Mouse (Mus musculus): ENCODE measurements at regions not wholly inside any gene's neighbourhood (a gene's known extent, or its start where the extent isn't known, plus 50 kb on each side); places are given as distances from the start of the nearest gene placed in this dataset.

DNA sequence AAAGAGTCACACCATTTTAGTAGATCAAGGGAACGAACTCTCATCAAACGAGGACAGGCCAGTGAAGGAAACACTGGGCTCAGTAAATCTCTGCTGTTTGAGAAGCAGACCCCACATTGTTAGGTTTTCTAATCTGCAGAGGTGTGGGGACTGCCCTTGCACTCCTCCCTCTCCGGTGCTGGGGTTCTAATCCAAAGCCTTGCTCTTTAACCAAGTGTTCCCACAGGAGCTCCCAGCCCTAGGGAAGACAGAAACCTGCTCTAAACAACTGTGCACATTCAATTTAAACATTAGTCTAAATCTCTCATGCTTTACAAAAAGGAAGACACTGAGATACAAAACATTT, 108.1 kb upstream of the Acvr2a start:
- ATAC-seq (replicated peaks; ENCODE audit: low FRiP score, low TSS enrichment, low read depth): no peak
- H3K27ac ChIP-seq (ENCODE audit: low read depth): peak overlapping the region; percentile 57; the same call in 1 of the 2 replicates
- no peak overlapping the region for H3K4me2 ChIP-seq (ENCODE audit: low read length)

GRCm38 (mm10) chr2:48706188-48706587, 107.7 kb upstream of the Acvr2a start:
- DNase-seq (ENCODE audit: low spot score) (no peak), ATAC-seq (replicated peaks; ENCODE audit: low FRiP score, low TSS enrichment, low read depth) (no peak)
- Histone ChIP-seq H3K27me3 (replicated peaks; ENCODE audit: control insufficient read depth, insufficient read depth, low read length) (no peaks in the 10 kb centered on the region), H3K36me3 (ENCODE audit: control insufficient read depth, insufficient read depth, low read length) (no peaks in the 10 kb centered on the region), H3K9ac (ENCODE audit: low read length) (no peak overlapping the region), H3K4me2 (ENCODE audit: low read length) (no peak overlapping the region), H3K4me1 (replicated peaks; ENCODE audit: control insufficient read depth, insufficient read depth, low read length) (0 out of 2 replicates have a peak, but pooled peaks cover 2% of the 10 kb centered on the region), H3K9me3 (ENCODE audit: control insufficient read depth, low read length) (no peaks in the 10 kb centered on the region), H3K27ac (ENCODE audit: low read depth) (no peak overlapping the region), H3K4me3 (ENCODE audit: low read depth, low read length) (no peak overlapping the region)
- WGBS: 28% methylated on average over 5 of the region's 5 CpGs

More for the DNA sequence above, 108.1 kb upstream of the Acvr2a start:
- 31% methylated on average over 3 of the region's 3 CpGs for WGBS
- Histone ChIP-seq H3K9me3 (ENCODE audit: control insufficient read depth, low read length) (no peaks in the 10 kb centered on the region), H3K27me3 (replicated peaks; ENCODE audit: control insufficient read depth, insufficient read depth, low read length) (no peaks in the 10 kb centered on the region), H3K4me3 (ENCODE audit: low read depth, low read length) (no peak overlapping the region), H3K4me1 (replicated peaks; ENCODE audit: control insufficient read depth, insufficient read depth, low read length) (0 out of 2 replicates have a peak, but pooled peaks cover 3% of the 10 kb centered on the region), H3K9ac (ENCODE audit: low read length) (no peak overlapping the region), H3K36me3 (ENCODE audit: control insufficient read depth, insufficient read depth, low read length) (no peaks in the 10 kb centered on the region)
- no peak for DNase-seq (ENCODE audit: low spot score)

DNA sequence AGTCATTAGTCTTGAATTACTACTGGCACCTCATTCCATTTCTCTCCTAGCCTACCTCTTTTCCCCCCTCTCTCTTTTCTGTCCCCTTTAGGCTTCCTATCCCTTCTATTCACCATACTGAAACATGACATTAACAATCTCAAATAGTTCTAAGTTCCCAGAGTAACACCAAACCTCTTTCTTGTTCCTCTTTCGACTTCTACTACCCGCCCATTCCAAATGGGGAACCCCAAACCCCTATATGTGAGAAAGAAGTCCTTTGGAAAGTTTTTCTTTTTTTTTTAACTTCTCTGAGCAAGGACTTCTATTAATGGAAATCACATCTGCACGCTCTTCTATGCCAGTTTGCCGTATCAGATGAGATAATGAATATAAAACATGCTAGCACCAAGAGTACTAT, 97.7 kb upstream of the Acvr2a start:
- H3K27me3 ChIP-seq (replicated peaks; ENCODE audit: control insufficient read depth, insufficient read depth, low read length): no peaks in the 10 kb centered on the region
- no peaks in the 10 kb centered on the region for H3K36me3 ChIP-seq (ENCODE audit: control insufficient read depth, insufficient read depth, low read length)
- ATAC-seq (replicated peaks; ENCODE audit: low FRiP score, low TSS enrichment, low read depth) (no peak), DNase-seq (ENCODE audit: low spot score) (no peak)
- no peaks in the 10 kb centered on the region for H3K9me3 ChIP-seq (ENCODE audit: control insufficient read depth, low read length)
- H3K27ac ChIP-seq (ENCODE audit: low read depth): no peak overlapping the region
- H3K4me3 ChIP-seq (ENCODE audit: low read depth, low read length): no peak overlapping the region
- no peaks in the 10 kb centered on the region for H3K4me1 ChIP-seq (replicated peaks; ENCODE audit: control insufficient read depth, insufficient read depth, low read length)
- WGBS: 94% methylated on average over 4 of the region's 4 CpGs
- H3K9ac ChIP-seq (ENCODE audit: low read length): no peak overlapping the region
- no peak overlapping the region for H3K4me2 ChIP-seq (ENCODE audit: low read length)

DNA sequence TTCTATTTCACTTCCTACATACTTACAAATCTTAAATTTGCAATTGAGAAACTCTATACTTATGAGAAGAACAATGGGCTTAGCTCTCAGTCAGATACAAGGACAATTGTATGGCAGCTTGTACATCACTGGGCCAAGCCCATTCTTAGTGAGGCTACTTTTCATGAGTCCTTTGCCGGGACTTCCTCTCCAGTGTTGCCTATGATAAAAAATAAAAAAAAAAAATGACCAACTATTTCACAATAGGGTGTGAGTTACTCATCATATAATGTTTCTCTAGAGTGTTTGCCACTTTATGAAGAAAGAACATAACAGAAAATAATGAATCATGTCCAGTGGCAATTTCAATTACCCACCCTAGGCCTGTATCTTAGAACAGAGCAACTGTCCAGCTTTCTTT, 96.1 kb upstream of the Acvr2a start:
- WGBS: 80% methylated on average over 1 of the region's 1 CpGs

GRCm38 (mm10) chr2:48718261-48718660, 95.6 kb upstream of the Acvr2a start:
- WGBS: 72% methylated on average over 2 of the region's 2 CpGs

More for the DNA sequence above, 96.1 kb upstream of the Acvr2a start:
- H3K9me3 ChIP-seq (ENCODE audit: control insufficient read depth, low read length): no peaks in the 10 kb centered on the region
- no peak overlapping the region for H3K27ac ChIP-seq (ENCODE audit: low read depth)
- no peak overlapping the region for H3K4me2 ChIP-seq (ENCODE audit: low read length)
- H3K4me3 ChIP-seq (ENCODE audit: low read depth, low read length): no peak overlapping the region
- DNase-seq (ENCODE audit: low spot score) (no peak), ATAC-seq (replicated peaks; ENCODE audit: low FRiP score, low TSS enrichment, low read depth) (no peak)
- H3K36me3 ChIP-seq (ENCODE audit: control insufficient read depth, insufficient read depth, low read length): no peaks in the 10 kb centered on the region
- no peak overlapping the region for H3K9ac ChIP-seq (ENCODE audit: low read length)
- no peaks in the 10 kb centered on the region for H3K4me1 ChIP-seq (replicated peaks; ENCODE audit: control insufficient read depth, insufficient read depth, low read length)
- no peaks in the 10 kb centered on the region for H3K27me3 ChIP-seq (replicated peaks; ENCODE audit: control insufficient read depth, insufficient read depth, low read length)

DNA sequence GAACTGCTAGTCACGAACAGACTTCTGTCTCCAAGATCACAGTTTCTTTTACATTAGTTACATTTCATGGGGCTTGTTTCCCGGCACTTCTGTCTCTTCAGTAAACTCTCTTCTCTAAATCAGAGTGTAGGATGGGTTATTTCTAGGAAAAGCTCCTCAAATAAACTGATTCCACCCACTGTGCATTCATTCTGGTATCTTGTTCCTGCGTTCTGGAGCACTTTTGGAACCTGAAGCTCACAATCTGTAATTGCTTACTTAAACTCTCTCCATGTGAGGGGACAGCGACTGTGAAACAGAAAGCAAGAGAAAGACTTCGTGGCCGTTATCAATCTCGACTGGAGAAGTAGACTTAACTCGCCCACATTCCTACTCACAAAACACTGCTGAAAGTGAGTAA, 83.1 kb upstream of the Acvr2a start:
- Histone ChIP-seq H3K27ac (ENCODE audit: low read depth) (no peak overlapping the region), H3K27me3 (replicated peaks; ENCODE audit: control insufficient read depth, insufficient read depth, low read length) (no peaks in the 10 kb centered on the region), H3K4me1 (replicated peaks; ENCODE audit: control insufficient read depth, insufficient read depth, low read length) (peaks cover 2% of the 10 kb centered on the region; the same call in 1 of the 2 replicates), H3K9ac (ENCODE audit: low read length) (no peak overlapping the region), H3K9me3 (ENCODE audit: control insufficient read depth, low read length) (no peaks in the 10 kb centered on the region), H3K4me3 (ENCODE audit: low read depth, low read length) (no peak overlapping the region), H3K36me3 (ENCODE audit: control insufficient read depth, insufficient read depth, low read length) (no peaks in the 10 kb centered on the region), H3K4me2 (ENCODE audit: low read length) (no peak overlapping the region)
- DNase-seq (ENCODE audit: low spot score) (no peak), ATAC-seq (replicated peaks; ENCODE audit: low FRiP score, low TSS enrichment, low read depth) (no peak)
- WGBS: 34% methylated on average over 8 of the region's 8 CpGs

More at GRCm38 (mm10) chr2:48718261-48718660, 95.6 kb upstream of the Acvr2a start:
- ATAC-seq (replicated peaks; ENCODE audit: low FRiP score, low TSS enrichment, low read depth): no peak
- Histone ChIP-seq H3K27ac (ENCODE audit: low read depth) (no peak overlapping the region), H3K4me3 (ENCODE audit: low read depth, low read length) (no peak overlapping the region), H3K9ac (ENCODE audit: low read length) (no peak overlapping the region), H3K36me3 (ENCODE audit: control insufficient read depth, insufficient read depth, low read length) (no peaks in the 10 kb centered on the region), H3K4me2 (ENCODE audit: low read length) (no peak overlapping the region), H3K9me3 (ENCODE audit: control insufficient read depth, low read length) (no peaks in the 10 kb centered on the region), H3K27me3 (replicated peaks; ENCODE audit: control insufficient read depth, insufficient read depth, low read length) (no peaks in the 10 kb centered on the region), H3K4me1 (replicated peaks; ENCODE audit: control insufficient read depth, insufficient read depth, low read length) (no peaks in the 10 kb centered on the region)
- DNase-seq (ENCODE audit: low spot score): no peak

DNA sequence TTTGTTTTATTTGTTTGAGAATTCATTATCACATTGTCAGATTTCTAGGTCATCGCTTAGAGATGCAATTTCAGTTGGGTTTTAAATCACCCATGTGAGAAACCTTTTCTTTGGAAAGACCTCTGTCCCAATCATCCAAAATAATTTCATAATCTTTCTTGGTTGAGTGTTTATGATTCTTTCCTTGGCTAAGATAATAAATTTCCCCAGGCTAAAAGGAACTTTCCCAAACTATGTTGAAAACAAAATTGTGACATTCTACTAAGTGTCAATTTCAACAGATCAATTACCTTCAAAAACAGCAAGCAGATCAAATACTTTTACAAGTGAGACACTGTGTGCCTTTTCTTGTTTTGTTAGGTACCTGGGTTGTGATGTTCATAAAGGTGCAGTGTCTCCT, 80.0 kb upstream of the Acvr2a start:
- Histone ChIP-seq H3K9ac (ENCODE audit: low read length) (no peak overlapping the region), H3K27ac (ENCODE audit: low read depth) (no peak overlapping the region), H3K9me3 (ENCODE audit: control insufficient read depth, low read length) (no peaks in the 10 kb centered on the region), H3K4me1 (replicated peaks; ENCODE audit: control insufficient read depth, insufficient read depth, low read length) (peaks cover 5% of the 10 kb centered on the region; the same call in 1 of the 2 replicates), H3K4me3 (ENCODE audit: low read depth, low read length) (no peak overlapping the region), H3K27me3 (replicated peaks; ENCODE audit: control insufficient read depth, insufficient read depth, low read length) (no peaks in the 10 kb centered on the region), H3K4me2 (ENCODE audit: low read length) (no peak overlapping the region), H3K36me3 (ENCODE audit: control insufficient read depth, insufficient read depth, low read length) (no peaks in the 10 kb centered on the region)
- WGBS: 93% methylated on average over 1 of the region's 1 CpGs
- DNase-seq (ENCODE audit: low spot score): no peak
- ATAC-seq (replicated peaks; ENCODE audit: low FRiP score, low TSS enrichment, low read depth): no peak

DNA sequence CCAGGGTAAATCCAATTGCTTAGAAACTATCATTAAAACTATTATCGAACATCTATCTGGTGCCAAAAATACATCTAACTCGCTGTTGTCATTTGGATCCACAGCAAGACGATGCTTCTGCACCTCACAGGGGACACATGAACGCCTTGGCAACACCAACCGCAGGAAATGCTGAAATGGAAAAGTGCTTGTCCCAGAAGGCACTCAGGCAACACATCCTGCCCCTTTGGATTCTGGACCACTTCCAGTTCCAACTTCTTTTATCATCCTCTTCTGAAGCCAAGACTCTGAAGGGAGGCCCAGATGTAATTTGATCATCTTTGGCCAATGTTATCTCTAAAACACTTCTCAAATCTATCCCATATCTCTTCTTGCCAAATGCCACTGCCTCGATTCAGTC, 79.4 kb upstream of the Acvr2a start:
- Histone ChIP-seq H3K4me3 (ENCODE audit: low read depth, low read length) (no peak overlapping the region), H3K36me3 (ENCODE audit: control insufficient read depth, insufficient read depth, low read length) (no peaks in the 10 kb centered on the region), H3K27ac (ENCODE audit: low read depth) (no peak overlapping the region), H3K27me3 (replicated peaks; ENCODE audit: control insufficient read depth, insufficient read depth, low read length) (no peaks in the 10 kb centered on the region), H3K9me3 (ENCODE audit: control insufficient read depth, low read length) (no peaks in the 10 kb centered on the region), H3K4me2 (ENCODE audit: low read length) (no peak overlapping the region), H3K9ac (ENCODE audit: low read length) (no peak overlapping the region), H3K4me1 (replicated peaks; ENCODE audit: control insufficient read depth, insufficient read depth, low read length) (peaks cover 5% of the 10 kb centered on the region; the same call in 1 of the 2 replicates)
- 81% methylated on average over 6 of the region's 6 CpGs for WGBS
- ATAC-seq (replicated peaks; ENCODE audit: low FRiP score, low TSS enrichment, low read depth) (no peak), DNase-seq (ENCODE audit: low spot score) (no peak)

DNA sequence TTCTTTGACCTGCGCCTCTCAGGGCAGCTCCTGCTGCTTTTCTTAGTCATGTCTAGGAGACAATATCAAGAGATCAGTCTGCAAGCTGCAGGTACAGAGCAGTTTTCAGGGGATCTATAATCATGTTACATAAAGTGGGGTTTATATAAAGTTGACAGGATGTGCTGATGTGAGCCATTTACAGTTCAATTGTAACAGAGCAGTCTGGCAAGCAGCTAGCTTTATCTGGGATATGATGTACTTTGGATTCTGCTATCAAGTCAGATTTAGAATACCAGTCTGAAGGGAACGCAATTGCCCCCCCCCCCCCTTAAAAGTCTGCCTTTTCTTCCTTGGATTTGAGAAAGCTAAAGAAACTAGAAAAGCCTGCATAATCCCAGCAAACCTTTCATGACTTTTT, 77.6 kb upstream of the Acvr2a start:
- no peak for DNase-seq (ENCODE audit: low spot score)
- 51% methylated on average over 2 of the region's 2 CpGs for WGBS
- Histone ChIP-seq H3K36me3 (ENCODE audit: control insufficient read depth, insufficient read depth, low read length) (no peaks in the 10 kb centered on the region), H3K4me2 (ENCODE audit: low read length) (no peak overlapping the region), H3K27me3 (replicated peaks; ENCODE audit: control insufficient read depth, insufficient read depth, low read length) (no peaks in the 10 kb centered on the region), H3K9ac (ENCODE audit: low read length) (no peak overlapping the region), H3K9me3 (ENCODE audit: control insufficient read depth, low read length) (no peaks in the 10 kb centered on the region), H3K4me3 (ENCODE audit: low read depth, low read length) (no peak overlapping the region), H3K27ac (ENCODE audit: low read depth) (no peak overlapping the region), H3K4me1 (replicated peaks; ENCODE audit: control insufficient read depth, insufficient read depth, low read length) (peaks cover 3% of the 10 kb centered on the region; the same call in 1 of the 2 replicates)
- no peak for ATAC-seq (replicated peaks; ENCODE audit: low FRiP score, low TSS enrichment, low read depth)

All from intestine, embryonic 14.5 days (tissue).